Mouse (Mus musculus) kidney, embryonic 14.5 days (tissue): ENCODE measurements around the gene Ica1. TPM values are rescaled to one million over a fixed set of nuclear protein-coding genes. Genes with fewer than 3 reads are reported as not detected.

ENCODE experiments used
- ATAC-seq: fragments of 200-750 bp; cut with Nextera tagmentation; 2 replicates; pipeline ENCODE4 v1.8.0; 2017; ENCODE audit warnings: moderate number of reproducible peaks, mild to moderate bottlenecking, moderate TSS enrichment, moderate library complexity; ENCODE audit not compliant: low FRiP score, low TSS enrichment
- H3K27ac ChIP-seq: fragments of 300-500 bp; sonication (generic); 2 replicates; pipeline ENCODE4 v1.5.1; 2014; ENCODE audit warnings: low read depth, mild to moderate bottlenecking, low read length, moderate library complexity, mixed read lengths
- H3K27me3 ChIP-seq: fragments of 300-500 bp; sonication (generic); 2 replicates; pipeline ENCODE4 v1.6.1; 2014; ENCODE audit warnings: mild to moderate bottlenecking, low read length; ENCODE audit not compliant: control insufficient read depth, insufficient read depth
- H3K36me3 ChIP-seq: fragments of 300-500 bp; sonication (generic); 2 replicates; pipeline ENCODE4 v1.6.1; 2014; ENCODE audit warnings: low read length, mixed read lengths; ENCODE audit not compliant: control insufficient read depth, insufficient read depth
- H3K4me1 ChIP-seq: fragments of 300-500 bp; sonication (generic); 2 replicates; pipeline ENCODE4 v1.6.1; 2014; ENCODE audit warnings: low read length, mixed read lengths; ENCODE audit not compliant: control insufficient read depth, insufficient read depth
- H3K4me2 ChIP-seq: fragments of 300-500 bp; sonication (generic); replicated peaks from 2 replicates; pipeline ENCODE4 v1.6.1; 2014; ENCODE audit warnings: low read depth, mild to moderate bottlenecking, low read length
- H3K4me3 ChIP-seq: fragments of 300-500 bp; sonication (generic); 2 replicates; pipeline ENCODE4 v1.5.1; 2014; ENCODE audit warnings: mild to moderate bottlenecking, low read length
- H3K9ac ChIP-seq: fragments of 300-500 bp; sonication (generic); 2 replicates; pipeline ENCODE4 v1.6.1; 2014; ENCODE audit warnings: low read depth, mild to moderate bottlenecking, low read length, moderate library complexity
- H3K9me3 ChIP-seq: fragments of 300-500 bp; sonication (generic); 2 replicates; pipeline ENCODE4 v1.6.1; 2016; ENCODE audit warnings: low read length; ENCODE audit not compliant: control insufficient read depth
- WGBS: fragments of 180-500 bp; shearing (Covaris S2); extraction: QIAGEN DNeasy Blood & Tissue Kit; methylation state at CpG from one replicate; pipeline ENCODE4 v1.1.7; 2014; 5-methylcytosine and 5-hydroxymethylcytosine counted together
- polyA plus RNA-seq: library from polyadenylated mRNA; unstranded; fragments of >200 nt; fragmentation: Nextera tagmentation; extraction: Ambion mirVana; gene quantifications from 2 replicates; pipeline ENCODE4 v1.2.1, GENCODE M21; 2014

Ica1 gene
- polyA plus RNA-seq, 1 experiment from 2014 or later, result 30.0 TPM

DNA sequence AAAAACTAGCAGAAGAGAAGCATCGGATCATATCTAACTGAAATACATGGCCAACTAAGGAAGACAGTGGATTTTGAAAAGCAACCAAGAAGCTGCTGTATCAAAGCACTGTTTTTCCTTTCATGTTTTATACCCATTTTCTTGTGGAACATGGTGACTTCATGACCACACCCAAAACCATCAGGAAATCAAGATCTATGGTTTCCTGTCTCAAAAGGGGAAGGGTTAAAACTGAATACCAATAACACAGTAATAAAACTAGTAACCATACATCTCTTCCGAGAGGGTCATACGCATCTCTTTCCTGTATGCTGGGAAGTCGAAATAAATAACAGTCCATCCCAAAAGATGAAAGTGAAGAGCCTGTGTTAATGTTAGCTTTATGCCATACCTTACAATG, 145.6 kb downstream of the Ica1 start:
- 94% methylated on average over 4 of the region's 4 CpGs for WGBS
- H3K4me3 ChIP-seq, result no peak overlapping the region
- no peaks in the 10 kb centered on the region for H3K9me3 ChIP-seq
- no peaks in the 10 kb centered on the region for H3K36me3 ChIP-seq
- H3K27me3 ChIP-seq, result no peaks in the 10 kb centered on the region
- no peak overlapping the region for H3K27ac ChIP-seq
- no peaks in the 10 kb centered on the region for H3K4me1 ChIP-seq
- no peak overlapping the region for H3K9ac ChIP-seq
- H3K4me2 ChIP-seq, result no peak overlapping the region
- no peak for ATAC-seq

DNA sequence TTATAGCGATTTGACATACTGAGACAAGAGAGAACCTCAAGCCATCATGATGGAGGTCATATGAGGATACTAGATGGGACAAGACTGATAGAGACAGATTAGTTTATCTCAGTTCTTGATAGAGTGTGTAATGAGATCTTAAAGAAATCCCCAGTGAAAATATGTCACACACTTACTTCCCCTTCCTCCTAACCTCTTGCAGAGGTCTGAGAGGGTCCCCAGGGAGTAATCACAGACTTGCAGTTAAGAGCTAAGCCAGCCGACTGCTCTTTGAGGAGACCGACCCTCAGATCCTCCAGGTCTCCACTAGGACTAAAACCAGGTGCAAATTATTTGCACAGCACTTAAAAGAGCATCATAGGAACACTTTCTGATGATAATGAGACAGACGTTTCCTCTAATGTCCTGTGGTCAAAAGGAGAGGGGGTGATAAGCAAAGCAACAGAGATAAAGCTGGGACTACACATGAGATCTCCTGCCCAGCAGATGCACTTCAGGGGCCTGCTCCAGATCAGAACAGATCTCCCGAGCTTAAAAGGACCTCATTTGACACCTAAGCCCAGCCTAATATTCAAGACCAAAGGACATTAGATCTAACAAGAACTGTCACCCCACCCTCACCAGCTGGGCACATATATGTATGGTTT, 146.2 kb downstream of the Ica1 start:
- no peak overlapping the region for H3K27ac ChIP-seq
- H3K36me3 ChIP-seq, result no peaks in the 10 kb centered on the region
- no peaks in the 10 kb centered on the region for H3K27me3 ChIP-seq
- no peak overlapping the region for H3K9ac ChIP-seq
- no peak overlapping the region for H3K4me2 ChIP-seq
- H3K4me3 ChIP-seq, result no peak overlapping the region
- no peaks in the 10 kb centered on the region for H3K4me1 ChIP-seq
- 62% methylated on average over 5 of the region's 5 CpGs for WGBS
- no peak for ATAC-seq
- H3K9me3 ChIP-seq, result no peaks in the 10 kb centered on the region

DNA sequence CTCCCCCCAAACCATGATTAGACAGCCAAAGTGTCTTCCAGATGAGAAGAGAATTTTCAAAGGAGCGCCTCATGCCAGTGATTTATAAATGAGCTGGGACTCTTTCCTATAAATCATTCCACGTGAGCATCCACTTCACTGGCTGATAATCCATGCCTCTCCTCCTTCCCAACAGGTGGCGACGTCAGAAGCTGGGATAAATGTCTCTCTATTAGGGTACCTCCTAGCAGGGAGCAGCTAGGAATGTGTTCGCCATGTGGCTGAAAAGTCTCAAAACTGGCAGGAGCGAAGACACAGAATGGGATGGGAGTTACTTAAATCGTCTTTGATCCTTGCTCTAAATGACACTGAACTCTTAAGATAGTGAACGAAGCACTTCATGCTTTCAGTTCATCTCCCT, 146.9 kb downstream of the Ica1 start:
- Histone ChIP-seq H3K27me3 (no peaks in the 10 kb centered on the region), H3K27ac (no peak overlapping the region), H3K4me2 (no peak overlapping the region), H3K4me3 (no peak overlapping the region), H3K9me3 (no peaks in the 10 kb centered on the region), H3K9ac (no peak overlapping the region), H3K4me1 (no peaks in the 10 kb centered on the region), H3K36me3 (no peaks in the 10 kb centered on the region)
- ATAC-seq, result no peak
- 74% methylated on average over 8 of the region's 8 CpGs for WGBS

DNA sequence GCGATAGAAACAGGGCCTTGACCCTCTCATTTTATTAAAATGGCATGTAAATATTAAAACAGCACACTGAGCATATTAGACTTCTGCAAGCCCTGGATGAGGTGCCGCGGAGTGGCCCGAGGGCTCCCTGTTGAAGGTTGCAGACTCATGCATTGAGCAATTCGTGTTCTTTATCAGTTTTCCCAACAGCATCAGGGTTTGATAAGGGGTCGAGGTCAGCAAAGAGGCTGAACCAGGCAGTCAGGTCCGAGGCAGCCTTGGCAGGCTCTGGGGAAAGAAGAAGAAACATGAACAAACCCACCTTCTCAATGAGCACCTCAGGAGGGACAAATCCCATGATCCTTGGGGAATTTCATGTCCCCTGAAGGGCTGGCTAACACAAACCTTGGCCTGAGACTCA, 147.8 kb downstream of the Ica1 start:
- ATAC-seq, result no peak
- H3K9me3 ChIP-seq, result no peaks in the 10 kb centered on the region
- no peak overlapping the region for H3K4me2 ChIP-seq
- H3K9ac ChIP-seq, result no peak overlapping the region
- no peaks in the 10 kb centered on the region for H3K36me3 ChIP-seq
- no peaks in the 10 kb centered on the region for H3K27me3 ChIP-seq
- no peak overlapping the region for H3K4me3 ChIP-seq
- H3K4me1 ChIP-seq, result no peaks in the 10 kb centered on the region
- no peak overlapping the region for H3K27ac ChIP-seq
- WGBS, result 88% methylated on average over 7 of the region's 7 CpGs

DNA sequence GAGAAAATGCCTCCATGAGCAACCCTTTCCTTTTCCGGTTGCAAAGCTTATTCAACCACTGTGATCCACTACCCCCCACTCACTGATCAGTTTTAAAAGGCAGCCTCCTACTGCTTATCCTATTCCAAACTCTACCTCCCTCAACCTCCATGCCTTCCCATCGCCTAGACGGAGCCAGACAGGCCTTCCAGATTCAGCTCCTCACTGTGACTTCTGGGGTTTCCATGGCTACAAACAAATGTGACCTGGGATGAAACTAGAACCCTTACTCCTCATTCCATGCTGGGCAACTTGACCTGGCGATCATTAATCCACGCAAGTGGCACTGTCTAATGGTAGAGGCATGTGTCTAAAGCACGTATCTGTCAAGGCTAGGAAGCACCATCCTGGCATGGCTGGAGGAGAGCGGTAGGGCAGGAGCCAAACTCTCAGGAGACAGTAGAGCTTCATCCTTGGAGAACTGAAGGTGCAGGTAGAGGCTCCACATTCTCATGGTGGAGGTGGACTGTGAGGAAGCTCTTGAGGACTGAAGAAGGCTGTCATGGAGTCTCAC, 149.5 kb downstream of the Ica1 start:
- ATAC-seq, result peak; percentile 69; the same call in 1 of the 2 replicates
- Histone ChIP-seq H3K27me3 (no peaks in the 10 kb centered on the region), H3K9ac (no peak overlapping the region), H3K4me2 (no peak overlapping the region), H3K9me3 (no peaks in the 10 kb centered on the region), H3K4me1 (no peaks in the 10 kb centered on the region), H3K36me3 (no peaks in the 10 kb centered on the region), H3K27ac (no peak overlapping the region), H3K4me3 (no peak overlapping the region)
- WGBS, result 51% methylated on average over 7 of the region's 7 CpGs

DNA sequence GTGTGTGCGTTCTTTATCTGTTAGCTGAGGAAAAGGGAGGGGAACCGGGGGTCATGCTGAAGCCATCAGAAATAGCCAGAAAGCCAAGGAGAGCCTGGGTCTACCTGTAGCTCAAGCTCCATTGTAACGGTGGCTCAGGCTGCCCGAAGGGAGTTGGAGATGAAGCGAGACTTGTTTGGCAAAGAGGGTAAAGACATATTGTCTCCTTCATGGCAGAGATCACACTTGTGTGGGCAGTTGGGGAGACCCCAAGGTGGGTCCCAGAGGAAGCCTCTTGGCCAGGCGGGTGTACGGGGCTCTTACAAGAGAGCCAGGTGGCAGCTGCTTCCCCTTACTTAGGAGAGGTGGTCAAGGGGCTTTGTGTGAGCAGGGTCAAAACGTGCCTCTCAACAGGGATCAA, 150.1 kb downstream of the Ica1 start:
- WGBS, result 88% methylated on average over 8 of the region's 8 CpGs
- Histone ChIP-seq H3K27ac (no peak overlapping the region), H3K4me1 (no peaks in the 10 kb centered on the region), H3K9me3 (no peaks in the 10 kb centered on the region), H3K36me3 (no peaks in the 10 kb centered on the region), H3K4me2 (no peak overlapping the region), H3K27me3 (no peaks in the 10 kb centered on the region), H3K4me3 (no peak overlapping the region), H3K9ac (no peak overlapping the region)
- ATAC-seq, result no peak

DNA sequence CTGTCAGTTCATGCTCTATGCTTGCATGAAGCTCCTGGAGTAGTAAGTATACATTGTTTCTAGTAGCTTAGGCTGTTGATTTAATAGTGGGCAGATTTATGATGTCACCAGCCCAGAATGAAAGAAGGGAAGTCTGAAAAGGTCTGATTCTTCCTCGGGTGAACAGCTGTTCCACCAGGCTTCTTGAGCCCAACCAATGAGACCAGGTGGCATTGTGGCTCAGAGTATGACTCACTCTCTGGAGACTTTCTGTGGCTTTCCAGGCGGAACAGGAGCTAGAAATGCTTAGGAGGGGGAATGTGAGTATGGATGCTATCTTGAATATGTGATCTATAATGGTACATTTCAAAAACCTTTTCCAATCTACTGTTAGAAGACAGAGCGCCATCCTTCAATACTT, 155.2 kb downstream of the Ica1 start:
- ATAC-seq, result no peak

DNA sequence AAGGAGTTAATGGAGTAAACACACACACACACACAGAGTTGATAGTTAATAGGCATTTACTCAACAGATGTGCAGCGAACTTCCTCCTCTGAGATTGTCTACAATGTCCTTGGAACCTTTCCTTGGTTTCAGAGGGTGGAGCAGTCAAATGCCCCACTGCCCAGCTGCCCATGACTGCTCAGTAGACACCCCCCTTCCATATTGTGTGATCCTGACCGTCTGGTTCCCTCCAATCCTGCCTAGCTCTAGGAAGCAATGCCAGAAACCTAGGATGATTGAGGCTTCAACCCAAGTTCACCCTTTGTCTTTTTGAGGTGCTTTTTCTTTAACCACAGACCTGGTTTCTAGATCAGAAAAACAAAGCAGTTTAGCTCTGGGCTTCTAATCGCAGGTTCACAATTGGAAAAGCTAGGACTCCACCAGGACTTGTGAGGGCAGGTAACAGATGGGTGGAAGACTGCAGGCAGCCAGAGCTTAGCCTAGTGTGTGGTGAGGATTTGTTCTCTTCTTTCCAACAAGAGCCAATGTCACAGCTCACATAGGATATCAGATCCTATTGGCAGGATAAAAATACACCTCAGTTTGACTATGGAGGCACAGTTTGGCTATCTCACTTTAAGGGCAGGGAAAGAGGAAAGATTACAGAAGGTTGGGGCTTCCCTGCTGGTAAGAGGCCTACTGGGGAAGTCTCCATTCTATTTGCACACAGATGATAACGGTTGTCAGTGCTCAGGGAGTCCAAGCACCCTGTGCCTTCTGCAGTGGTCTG, 158.5 kb downstream of the Ica1 start:
- Histone ChIP-seq H3K27me3 (no peaks in the 10 kb centered on the region), H3K4me2 (no peak overlapping the region), H3K4me1 (no peaks in the 10 kb centered on the region), H3K36me3 (no peaks in the 10 kb centered on the region), H3K4me3 (no peak overlapping the region), H3K9ac (no peak overlapping the region), H3K27ac (no peak overlapping the region), H3K9me3 (0 out of 2 replicates have a peak, but pooled peaks cover 3% of the 10 kb centered on the region)
- no peak for ATAC-seq
- WGBS, result 78% methylated on average over 4 of the region's 4 CpGs

More for the DNA sequence above, 155.2 kb downstream of the Ica1 start:
- H3K27me3 ChIP-seq, result no peaks in the 10 kb centered on the region
- no peaks in the 10 kb centered on the region for H3K4me1 ChIP-seq
- H3K4me3 ChIP-seq, result no peak overlapping the region
- H3K4me2 ChIP-seq, result no peak overlapping the region
- 0 out of 2 replicates have a peak, but pooled peaks cover 3% of the 10 kb centered on the region for H3K9me3 ChIP-seq
- 64% methylated on average over 3 of the region's 3 CpGs for WGBS
- H3K36me3 ChIP-seq, result no peaks in the 10 kb centered on the region
- no peak overlapping the region for H3K9ac ChIP-seq
- no peak overlapping the region for H3K27ac ChIP-seq

DNA sequence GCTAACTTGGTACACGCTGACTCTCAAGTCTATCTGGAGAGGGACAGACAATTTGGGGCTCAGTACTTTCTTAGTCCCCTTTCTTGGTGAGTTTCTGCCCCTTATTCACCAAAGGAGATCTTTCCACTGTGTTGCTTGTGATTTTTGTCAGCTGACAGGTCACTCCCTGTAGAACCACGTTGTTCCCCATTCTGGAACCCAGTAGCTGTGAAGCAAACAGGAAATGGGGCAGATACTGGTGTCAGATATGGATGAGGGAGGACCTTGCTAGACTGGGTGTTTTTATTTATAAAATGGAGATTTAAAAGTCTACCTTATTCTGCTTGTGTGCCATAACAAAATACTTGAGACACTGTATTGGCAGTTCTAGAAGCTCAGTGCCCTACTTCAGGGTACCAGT, 160.9 kb downstream of the Ica1 start:
- Histone ChIP-seq H3K9me3 (0 out of 2 replicates have a peak, but pooled peaks cover 3% of the 10 kb centered on the region), H3K4me2 (no peak overlapping the region), H3K27ac (no peak overlapping the region), H3K4me1 (no peaks in the 10 kb centered on the region), H3K9ac (no peak overlapping the region), H3K27me3 (no peaks in the 10 kb centered on the region), H3K4me3 (no peak overlapping the region), H3K36me3 (no peaks in the 10 kb centered on the region)
- 76% methylated on average over 2 of the region's 2 CpGs for WGBS
- ATAC-seq, result no peak
